Mouse (Mus musculus) embryonic fibroblast, embryonic 13.5 days (primary cell): ENCODE results near the gene Rbks.

Experiments used
- CTCF ChIP-seq: IDR thresholded peaks from 2 replicates; pipeline ENCODE4 v1.5.1; 2011; ENCODE audit warnings: mild to moderate bottlenecking, control low read depth, low read length, moderate library complexity, borderline replicate concordance; ENCODE audit not compliant: insufficient read depth
- POLR2A ChIP-seq: IDR thresholded peaks from 2 replicates; pipeline ENCODE4 v1.6.1; 2011; ENCODE audit warnings: low read depth, mild to moderate bottlenecking, control low read depth, low read length, moderate library complexity

GRCm38 (mm10) chr5:31581263-31581662, 116.2 kb downstream of the Rbks start:
- TF ChIP-seq CTCF (no peak), POLR2A (no peak)
